Mouse (Mus musculus) liver, embryonic 12.5 days (tissue): ENCODE measurements at regions not wholly inside any gene's neighbourhood (a gene's known extent, or its start where the extent isn't known, plus 50 kb on each side); places are given as distances from the start of the nearest gene placed in this dataset.

ENCODE experiments used
- ATAC-seq: fragments of 200-750 bp; cut with Nextera tagmentation; 2 replicates; pipeline ENCODE4 v1.8.0; 2017; ENCODE audit warnings: moderate number of reproducible peaks, mild to moderate bottlenecking, moderate library complexity
- H3K27ac ChIP-seq: fragments of 300-500 bp; sonication (generic); 2 replicates; pipeline ENCODE4 v1.5.1; 2016; ENCODE audit warnings: mild to moderate bottlenecking
- H3K27me3 ChIP-seq: fragments of 300-500 bp; sonication (generic); replicated peaks from 2 replicates; pipeline ENCODE4 v1.6.1; 2016; ENCODE audit warnings: mild to moderate bottlenecking, moderate library complexity
- H3K36me3 ChIP-seq: fragments of 300-500 bp; sonication (generic); 2 replicates; pipeline ENCODE4 v1.6.1; 2016; ENCODE audit warnings: mild to moderate bottlenecking, moderate library complexity
- H3K4me1 ChIP-seq: fragments of 300-500 bp; sonication (generic); 2 replicates; pipeline ENCODE4 v1.6.1; 2016
- H3K4me2 ChIP-seq: fragments of 300-500 bp; sonication (generic); 2 replicates; pipeline ENCODE4 v1.6.1; 2016; ENCODE audit warnings: mild to moderate bottlenecking, moderate library complexity
- H3K4me3 ChIP-seq: fragments of 300-500 bp; sonication (generic); 2 replicates; pipeline ENCODE4 v1.5.1; 2016; ENCODE audit warnings: mild to moderate bottlenecking, moderate library complexity
- H3K9ac ChIP-seq: fragments of 300-500 bp; sonication (generic); 2 replicates; pipeline ENCODE4 v1.6.1; 2016; ENCODE audit warnings: mild to moderate bottlenecking, moderate library complexity
- H3K9me3 ChIP-seq: fragments of 300-500 bp; sonication (generic); replicated peaks from 2 replicates; pipeline ENCODE4 v1.6.1; 2016; ENCODE audit warnings: mild to moderate bottlenecking, moderate library complexity
- WGBS: fragments of 180-500 bp; shearing (Covaris S2); methylation state at CpG from one replicate; pipeline ENCODE4 v1.1.7; 2016; ENCODE audit not compliant: insufficient replicate concordance; 5-methylcytosine and 5-hydroxymethylcytosine counted together

GRCm38 (mm10) chr10:56519041-56519440, 141.9 kb downstream of the Gja1 start:
- Histone ChIP-seq H3K9me3 (no peaks in the 10 kb centered on the region), H3K4me3 (no peak overlapping the region), H3K9ac (no peak overlapping the region), H3K27me3 (no peaks in the 10 kb centered on the region), H3K4me1 (no peaks in the 10 kb centered on the region), H3K27ac (no peak overlapping the region), H3K4me2 (no peak overlapping the region), H3K36me3 (no peaks in the 10 kb centered on the region)
- ATAC-seq, result no peak
- WGBS, result 83% methylated on average over 1 of the region's 1 CpGs

GRCm38 (mm10) chr10:56525791-56526190, 148.7 kb downstream of the Gja1 start:
- no peaks in the 10 kb centered on the region for H3K9me3 ChIP-seq
- 75% methylated on average over 2 of the region's 2 CpGs for WGBS
- no peak for ATAC-seq

GRCm38 (mm10) chr10:56537091-56537490, 160.0 kb downstream of the Gja1 start:
- no peak overlapping the region for H3K4me2 ChIP-seq
- no peaks in the 10 kb centered on the region for H3K27me3 ChIP-seq
- 57% methylated on average over 4 of the region's 4 CpGs for whole genome bisulfite sequencing
- no peaks in the 10 kb centered on the region for H3K36me3 ChIP-seq
- no peaks in the 10 kb centered on the region for H3K4me1 ChIP-seq
- no peak overlapping the region for H3K9ac ChIP-seq
- no peaks in the 10 kb centered on the region for H3K9me3 ChIP-seq
- no peak overlapping the region for H3K27ac ChIP-seq
- no peak overlapping the region for H3K4me3 ChIP-seq
- ATAC-seq, result no peak

More at GRCm38 (mm10) chr10:56525791-56526190, 148.7 kb downstream of the Gja1 start:
- Histone ChIP-seq H3K9ac (no peak overlapping the region), H3K4me2 (no peak overlapping the region), H3K4me3 (no peak overlapping the region), H3K27me3 (no peaks in the 10 kb centered on the region), H3K36me3 (no peaks in the 10 kb centered on the region), H3K4me1 (no peaks in the 10 kb centered on the region), H3K27ac (no peak overlapping the region)

GRCm38 (mm10) chr10:56539827-56540511, 162.8 kb downstream of the Gja1 start:
- Histone ChIP-seq H3K27ac (no peak overlapping the region), H3K4me1 (no peaks in the 10 kb centered on the region), H3K9me3 (no peaks in the 10 kb centered on the region), H3K36me3 (no peaks in the 10 kb centered on the region), H3K9ac (no peak overlapping the region), H3K27me3 (no peaks in the 10 kb centered on the region), H3K4me3 (no peak overlapping the region), H3K4me2 (no peak overlapping the region)
- ATAC-seq, result no peak
- WGBS, result 65% methylated on average over 5 of the region's 5 CpGs

- H3K36me3 ChIP-seq, result no peaks in the 10 kb centered on the region
- H3K9me3 ChIP-seq, result no peaks in the 10 kb centered on the region
- H3K4me1 ChIP-seq, result no peaks in the 10 kb centered on the region
- no peak overlapping the region for H3K27ac ChIP-seq
- ATAC-seq, result no peak
- H3K4me3 ChIP-seq, result no peak overlapping the region
- no peak overlapping the region for H3K9ac ChIP-seq
- WGBS, result 67% methylated on average over 3 of the region's 3 CpGs
- no peak overlapping the region for H3K4me2 ChIP-seq
- H3K27me3 ChIP-seq, result no peaks in the 10 kb centered on the region
Measured at GRCm38 (mm10) chr10:56542106-56542505, 165.0 kb downstream of the Gja1 start.

- H3K27me3 ChIP-seq, result no peaks in the 10 kb centered on the region
- no peak overlapping the region for H3K4me3 ChIP-seq
- H3K36me3 ChIP-seq, result no peaks in the 10 kb centered on the region
- no peak overlapping the region for H3K9ac ChIP-seq
- no peak for ATAC-seq
- no peaks in the 10 kb centered on the region for H3K4me1 ChIP-seq
- H3K4me2 ChIP-seq, result no peak overlapping the region
- H3K27ac ChIP-seq, result no peak overlapping the region
- 64% methylated on average over 3 of the region's 3 CpGs for WGBS
- no peaks in the 10 kb centered on the region for H3K9me3 ChIP-seq
Measured at GRCm38 (mm10) chr10:56545989-56546388, 168.9 kb downstream of the Gja1 start.

GRCm38 (mm10) chr10:56546824-56547223, 169.7 kb downstream of the Gja1 start:
- H3K4me1 ChIP-seq, result no peaks in the 10 kb centered on the region

GRCm38 (mm10) chr10:56547825-56548224, 170.7 kb downstream of the Gja1 start:
- WGBS, result 50% methylated on average over 3 of the region's 4 CpGs
- ATAC-seq, result no peak
- Histone ChIP-seq H3K9ac (no peak overlapping the region), H3K27ac (no peak overlapping the region), H3K9me3 (no peaks in the 10 kb centered on the region), H3K4me1 (no peaks in the 10 kb centered on the region), H3K36me3 (no peaks in the 10 kb centered on the region), H3K4me2 (no peak overlapping the region), H3K27me3 (no peaks in the 10 kb centered on the region), H3K4me3 (no peak overlapping the region)

More at GRCm38 (mm10) chr10:56546824-56547223, 169.7 kb downstream of the Gja1 start:
- no peaks in the 10 kb centered on the region for H3K36me3 ChIP-seq
- no peak overlapping the region for H3K4me2 ChIP-seq
- H3K27ac ChIP-seq, result no peak overlapping the region
- no peaks in the 10 kb centered on the region for H3K27me3 ChIP-seq
- no peak overlapping the region for H3K9ac ChIP-seq
- 49% methylated on average over 2 of the region's 2 CpGs for WGBS
- ATAC-seq, result no peak
- no peak overlapping the region for H3K4me3 ChIP-seq
- no peaks in the 10 kb centered on the region for H3K9me3 ChIP-seq

GRCm38 (mm10) chr10:56566836-56567442, 189.8 kb downstream of the Gja1 start:
- 72% methylated on average over 12 of the region's 12 CpGs for WGBS
- H3K4me1 ChIP-seq, result no peaks in the 10 kb centered on the region
- no peak overlapping the region for H3K9ac ChIP-seq
- H3K4me2 ChIP-seq, result no peak overlapping the region
- no peaks in the 10 kb centered on the region for H3K36me3 ChIP-seq
- no peak overlapping the region for H3K27ac ChIP-seq
- H3K27me3 ChIP-seq, result no peaks in the 10 kb centered on the region
- no peaks in the 10 kb centered on the region for H3K9me3 ChIP-seq
- no peak overlapping the region for H3K4me3 ChIP-seq
- ATAC-seq, result no peak

GRCm38 (mm10) chr10:56582065-56582464, 204.9 kb downstream of the Gja1 start:
- Histone ChIP-seq H3K27me3 (no peaks in the 10 kb centered on the region), H3K27ac (no peak overlapping the region), H3K4me3 (no peak overlapping the region), H3K9me3 (no peaks in the 10 kb centered on the region), H3K4me2 (no peak overlapping the region), H3K9ac (no peak overlapping the region), H3K4me1 (no peaks in the 10 kb centered on the region), H3K36me3 (no peaks in the 10 kb centered on the region)
- WGBS, result 36% methylated on average over 6 of the region's 6 CpGs
- ATAC-seq, result no peak

- H3K36me3 ChIP-seq, result no peaks in the 10 kb centered on the region
- H3K4me1 ChIP-seq, result no peaks in the 10 kb centered on the region
- H3K9me3 ChIP-seq, result no peaks in the 10 kb centered on the region
- WGBS, result 51% methylated on average over 2 of the region's 2 CpGs
- no peaks in the 10 kb centered on the region for H3K27me3 ChIP-seq
- H3K9ac ChIP-seq, result no peak overlapping the region
- no peak overlapping the region for H3K4me3 ChIP-seq
- H3K4me2 ChIP-seq, result no peak overlapping the region
- no peak overlapping the region for H3K27ac ChIP-seq
- no peak for ATAC-seq
Measured at GRCm38 (mm10) chr10:56587205-56587604, 210.1 kb downstream of the Gja1 start.

GRCm38 (mm10) chr10:56597382-56597781, 220.3 kb downstream of the Gja1 start:
- Histone ChIP-seq H3K27ac (no peak overlapping the region), H3K4me3 (no peak overlapping the region), H3K4me1 (no peaks in the 10 kb centered on the region), H3K4me2 (no peak overlapping the region), H3K27me3 (no peaks in the 10 kb centered on the region), H3K9me3 (no peaks in the 10 kb centered on the region), H3K36me3 (no peaks in the 10 kb centered on the region), H3K9ac (no peak overlapping the region)
- WGBS, result 53% methylated on average over 5 of the region's 5 CpGs
- ATAC-seq, result no peak

GRCm38 (mm10) chr10:56598191-56598590, 221.1 kb downstream of the Gja1 start:
- WGBS, result 23% methylated on average over 3 of the region's 3 CpGs

More at GRCm38 (mm10) chr10:56598191-56598590, 221.1 kb downstream of the Gja1 start:
- Histone ChIP-seq H3K9me3 (no peaks in the 10 kb centered on the region), H3K4me2 (no peak overlapping the region), H3K4me3 (no peak overlapping the region), H3K27ac (no peak overlapping the region), H3K27me3 (no peaks in the 10 kb centered on the region), H3K9ac (no peak overlapping the region), H3K4me1 (no peaks in the 10 kb centered on the region), H3K36me3 (no peaks in the 10 kb centered on the region)
- no peak for ATAC-seq
